Mouse (Mus musculus) CH12.LX (cell line): ENCODE data around the gene Ppip5k2.

Source experiments
- CTCF ChIP-seq, 2 experiments: IDR thresholded peaks in 1 of 2; conservative IDR thresholded peaks in 1 of 2; 2 replicates each; pipeline ENCODE4 v1.5.1; 2011 to 2012; ENCODE audit warnings: low read depth in 2 of 2, low read length in 2 of 2, improper control_type of control experiment in 1 of 2, inconsistent platforms in 1 of 2, mild to moderate bottlenecking in 1 of 2, moderate library complexity in 1 of 2
- ETS1 ChIP-seq: conservative IDR thresholded peaks from 2 replicates; pipeline ENCODE4 v1.6.1; 2012; ENCODE audit warnings: low read depth, mild to moderate bottlenecking, inconsistent platforms, low read length, improper control_type of control experiment, moderate library complexity
- GABPA ChIP-seq: IDR thresholded peaks from 2 replicates; pipeline ENCODE4 v1.6.1; 2012; ENCODE audit warnings: low read depth, low read length, improper control_type of control experiment, inconsistent platforms; ENCODE audit not compliant: insufficient replicate concordance
- MAFK ChIP-seq: IDR thresholded peaks from 2 replicates; pipeline ENCODE4 v1.6.1; 2011; ENCODE audit warnings: low read length, improper control_type of control experiment; ENCODE audit not compliant: insufficient replicate concordance
- POLR2A ChIP-seq: IDR thresholded peaks from 2 replicates; pipeline ENCODE4 v1.6.1; 2011; ENCODE audit warnings: low read depth, mild to moderate bottlenecking, improper control_type of control experiment, low read length
- RAD21 ChIP-seq: IDR thresholded peaks from 2 replicates; pipeline ENCODE4 v1.6.1; 2011; ENCODE audit warnings: low read depth, mild to moderate bottlenecking, low read length, improper control_type of control experiment, moderate library complexity
- USF2 ChIP-seq: conservative IDR thresholded peaks from 2 replicates; pipeline ENCODE4 v1.6.1; 2011; ENCODE audit warnings: low read depth, low read length, improper control_type of control experiment
- ZC3H11A ChIP-seq: IDR thresholded peaks from 2 replicates; pipeline ENCODE4 v1.6.1; 2012; ENCODE audit warnings: low read depth, mild to moderate bottlenecking, inconsistent platforms, low read length, improper control_type of control experiment

DNA sequence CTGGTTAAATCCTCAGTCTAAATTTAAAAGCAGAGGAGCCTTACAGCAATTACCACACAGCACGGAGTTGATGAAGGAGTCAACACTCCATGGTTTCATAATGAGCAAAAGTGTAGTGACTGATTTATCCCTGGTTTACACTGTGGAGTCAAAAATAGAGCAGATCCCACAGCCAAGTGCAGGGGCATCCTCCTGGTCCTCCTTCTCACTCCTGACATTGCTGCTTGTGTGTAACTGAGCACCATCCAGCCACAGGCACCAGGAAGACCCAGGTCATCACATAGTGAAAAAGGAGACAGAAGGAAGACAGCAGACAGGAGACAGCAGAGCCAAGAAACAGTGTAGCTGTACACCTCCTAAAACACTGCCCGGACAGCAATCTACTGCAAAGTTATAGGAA lies 112.4 kb downstream of the Ppip5k2 start:
- TF ChIP-seq GABPA (no peak), ETS1 (no peak), POLR2A (no peak), RAD21 (no peak), CTCF (conservative IDR thresholded peaks at IDR 0.05 in 1 of 2, IDR thresholded peaks at IDR 0.05 in 1 of 2; ENCODE audit: low read depth in 2 of 2, low read length in 2 of 2) (no peak), ZC3H11A (no peak), MAFK (no peak), USF2 (no peak)
